Mouse (Mus musculus) liver, adult 2 months (tissue): ENCODE measurements around the gene Pip5k1a.

ENCODE experiments used
- CTCF ChIP-seq: fragments of 200-500 bp; IDR thresholded peaks from 2 replicates; pipeline ENCODE4 v1.5.1; 2011; ENCODE audit warnings: low read depth, low read length, control low read depth
- POLR2A ChIP-seq: fragments of 200-500 bp; IDR thresholded peaks from 2 replicates; pipeline ENCODE4 v1.6.1; 2011; ENCODE audit warnings: low read length, control low read depth; ENCODE audit not compliant: insufficient read depth; ENCODE audit errors: extremely low read depth

- no peak for TF ChIP-seq CTCF
- no peak for TF ChIP-seq POLR2A
Observed at GRCm38 (mm10) chr3:95136336-95136735, 29.6 kb upstream of the Pip5k1a start.
